Mouse (Mus musculus): ENCODE results near the gene P2ry14.
"Not testable (repeated sequence)": the region's sequence is repeated elsewhere in the genome, so short reads cannot be mapped to it uniquely, and the experiment has no call there.

P2ry14 gene

DNA sequence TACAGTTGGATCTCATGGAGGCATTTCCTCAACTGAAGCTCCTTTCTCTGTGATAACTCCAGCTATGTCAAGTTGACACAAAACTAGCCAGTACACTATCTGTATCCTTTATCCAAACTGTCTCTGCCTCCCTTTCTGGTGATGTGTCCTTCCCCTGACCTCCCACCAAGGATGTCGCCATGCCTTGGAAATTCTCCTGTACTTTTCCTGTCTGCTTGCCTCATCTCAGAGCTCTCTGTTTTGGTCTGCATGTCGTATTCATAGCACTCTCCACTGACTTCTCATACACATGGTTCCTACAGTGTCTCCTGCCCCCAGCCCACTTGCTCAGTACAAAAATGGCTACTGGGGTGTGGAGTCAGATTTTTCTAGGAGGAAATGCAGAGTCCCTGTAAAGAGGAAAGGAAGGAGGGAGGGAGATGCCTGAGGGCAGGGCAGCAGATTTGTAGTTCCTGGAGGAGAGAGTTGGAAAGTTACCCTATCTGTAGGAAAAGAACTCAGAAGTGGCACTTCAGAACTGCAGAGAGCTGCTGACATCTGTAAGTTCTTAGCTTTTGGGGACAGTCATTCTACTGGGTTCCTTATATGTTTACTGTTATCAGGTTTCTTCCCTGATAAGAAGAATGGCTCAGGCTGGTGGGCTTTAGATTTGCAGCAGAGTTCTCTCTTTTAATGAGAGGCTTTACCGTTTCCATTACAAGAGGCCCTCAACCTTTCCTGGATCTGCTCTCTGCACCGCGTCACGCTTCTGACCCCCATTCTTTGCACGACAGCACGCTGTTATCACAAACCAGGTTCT lies 11.7 kb downstream of the P2ry14 start:
- DNase-seq = no peak

DNA sequence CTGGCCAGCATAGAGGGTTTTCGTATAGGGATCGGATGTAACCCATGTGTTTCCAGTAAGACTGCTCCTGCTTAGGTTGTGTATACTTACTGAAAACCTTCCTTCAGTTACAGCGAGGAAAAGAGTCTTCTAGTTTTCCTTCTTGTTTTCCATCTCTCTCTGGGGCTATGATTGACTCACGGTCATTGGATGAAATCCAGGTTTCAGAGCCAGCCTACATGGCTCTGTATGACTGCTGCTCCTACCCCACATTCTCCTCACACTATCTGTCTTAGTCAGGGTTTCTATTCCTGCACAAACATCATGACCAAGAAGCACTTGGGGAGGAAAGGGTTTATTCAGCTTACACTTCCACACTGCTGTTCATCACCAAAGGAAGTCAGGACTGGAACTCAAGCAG lies 12.5 kb downstream of the P2ry14 start:
- not testable (repeated sequence) for DNase-seq

DNA sequence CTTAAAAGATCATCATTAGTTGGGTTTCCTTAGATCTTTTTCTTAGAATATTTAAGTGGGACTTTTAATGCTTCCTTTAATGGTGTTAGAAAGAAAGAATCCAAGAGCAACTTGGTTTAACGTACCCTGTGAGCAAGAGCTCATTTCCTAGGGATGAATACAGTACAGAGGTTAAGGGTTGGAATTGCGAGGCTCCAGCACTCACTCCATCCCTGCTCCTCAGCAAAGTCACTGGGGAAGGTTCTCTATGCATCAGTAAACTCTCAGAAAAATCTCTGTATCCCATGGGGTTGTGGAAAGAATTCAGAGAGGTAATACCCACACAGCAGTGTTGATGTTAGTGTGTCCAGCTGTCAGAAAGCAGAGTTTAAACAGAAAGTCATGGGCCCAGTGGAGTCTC lies 13.3 kb downstream of the P2ry14 start:
- no peak for DNase-seq

DNA sequence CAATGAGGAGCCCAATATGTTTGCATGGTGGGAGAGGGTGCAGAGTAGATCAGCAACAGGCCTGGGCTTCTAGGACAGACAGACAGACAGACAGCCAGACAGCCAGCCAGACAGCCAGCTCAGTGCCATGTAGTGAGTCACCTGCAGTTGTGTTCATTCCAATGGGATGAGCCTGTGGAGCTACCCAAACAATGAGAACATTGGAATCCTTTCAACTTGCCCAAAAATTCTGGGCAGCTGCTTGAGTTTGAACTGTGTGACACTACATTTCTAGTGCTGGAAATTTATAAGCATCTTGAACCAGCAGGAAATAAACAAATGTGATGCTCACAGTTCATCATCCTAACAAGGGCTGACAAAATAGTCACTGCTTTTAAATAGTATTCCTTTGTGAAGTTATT lies 13.8 kb downstream of the P2ry14 start:
- no peak for DNase-seq

DNA sequence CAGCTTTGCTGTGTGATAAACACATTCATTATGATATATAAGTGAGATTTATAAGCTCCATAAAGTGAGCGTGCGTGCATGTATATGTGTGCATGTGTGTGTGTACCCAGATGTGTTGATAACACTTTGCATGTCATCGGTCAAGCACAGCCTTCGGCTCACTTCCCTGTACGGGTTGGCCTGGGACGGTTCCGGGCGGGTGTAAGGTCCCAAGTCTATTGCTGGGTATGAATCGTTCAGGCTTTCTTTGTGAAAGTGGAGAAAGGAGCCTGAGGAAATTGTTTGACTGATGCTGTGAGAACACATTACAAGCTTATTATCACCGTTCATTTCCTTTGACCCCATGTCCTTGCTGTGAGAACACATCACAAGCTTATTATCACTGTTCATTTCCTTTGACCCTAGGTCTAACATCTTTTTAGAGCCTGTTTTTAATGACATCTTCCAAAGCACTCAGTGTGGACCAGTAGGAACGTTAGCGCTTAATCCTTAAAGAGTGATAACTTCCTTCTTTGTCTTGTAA lies 14.4 kb downstream of the P2ry14 start:
- DNase-seq = no peak

DNA sequence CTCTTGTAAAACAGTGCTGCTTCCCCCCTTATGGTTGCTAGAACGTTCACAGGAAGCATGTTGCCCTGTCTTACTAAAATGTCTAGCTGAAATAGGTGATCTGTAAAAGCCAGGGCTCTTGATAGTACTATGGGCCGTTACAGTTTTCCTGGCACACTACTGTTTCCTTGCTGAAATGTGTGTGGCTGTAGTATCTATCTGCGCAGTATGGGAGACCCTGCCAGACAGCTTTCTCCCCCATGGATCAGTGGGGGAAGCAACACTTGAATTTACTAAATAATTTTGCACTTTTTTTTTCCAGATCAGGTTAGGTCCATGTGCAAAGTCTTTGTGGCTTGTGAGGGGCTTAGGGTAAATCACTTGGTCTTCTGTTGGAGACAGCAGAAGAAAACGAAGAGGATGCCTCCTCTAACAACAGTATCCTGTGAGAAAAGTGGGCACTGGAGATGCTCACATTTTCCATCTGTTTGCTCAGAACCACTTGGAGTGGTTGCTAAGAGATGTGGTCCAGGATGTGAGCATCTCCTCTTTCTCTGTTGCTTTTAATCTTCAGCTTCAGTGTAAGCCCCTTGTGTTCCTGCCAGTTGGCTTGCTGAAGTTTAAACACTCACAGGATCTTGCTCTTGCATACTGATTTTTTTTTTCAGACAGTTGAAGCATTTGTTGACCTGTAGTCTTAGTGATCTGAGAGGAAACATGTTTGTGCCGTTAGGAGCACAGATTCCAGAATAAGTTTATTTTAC lies 17.3 kb downstream of the P2ry14 start:
- DNase-seq = no peak

DNA sequence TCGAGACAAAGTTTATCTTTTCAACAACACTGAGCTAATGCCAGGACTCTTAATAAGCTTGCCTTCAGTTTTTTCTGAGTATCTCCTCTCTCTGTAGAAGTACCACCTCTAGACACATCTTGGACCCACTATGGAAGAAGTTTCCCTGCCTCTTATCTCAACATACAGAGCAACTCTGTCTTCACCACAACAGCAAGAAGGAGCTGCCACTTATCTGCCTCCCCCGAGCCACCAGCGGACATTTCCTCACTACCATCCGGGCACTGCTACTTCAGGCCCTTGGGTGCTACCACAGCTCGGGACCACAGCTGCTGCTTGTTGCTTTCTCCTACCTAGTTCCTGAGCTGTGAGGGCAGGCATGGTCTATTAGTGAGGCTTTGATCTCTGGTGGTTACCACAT lies 20.2 kb downstream of the P2ry14 start:
- DNase-seq = no peak

DNA sequence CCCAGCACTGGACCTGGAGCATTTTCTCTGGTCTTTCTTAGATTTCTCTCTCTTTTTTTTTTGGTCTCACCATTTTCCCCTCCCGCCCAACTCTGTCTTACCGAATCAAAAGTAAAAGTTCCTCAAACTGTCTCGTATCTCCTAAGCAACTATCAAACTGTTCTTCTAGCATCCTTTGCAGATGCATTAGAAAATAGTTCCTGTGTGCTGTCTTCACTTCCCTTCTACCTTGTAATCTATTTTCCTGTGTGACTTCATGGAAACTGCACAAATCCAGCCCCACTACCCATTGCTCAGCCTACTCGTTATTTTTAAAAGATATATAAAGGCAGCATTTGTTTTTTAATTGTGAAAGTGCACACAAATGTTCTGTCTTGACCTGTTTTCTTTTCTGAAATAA lies 21.5 kb downstream of the P2ry14 start:
- no peak for DNase-seq

DNA sequence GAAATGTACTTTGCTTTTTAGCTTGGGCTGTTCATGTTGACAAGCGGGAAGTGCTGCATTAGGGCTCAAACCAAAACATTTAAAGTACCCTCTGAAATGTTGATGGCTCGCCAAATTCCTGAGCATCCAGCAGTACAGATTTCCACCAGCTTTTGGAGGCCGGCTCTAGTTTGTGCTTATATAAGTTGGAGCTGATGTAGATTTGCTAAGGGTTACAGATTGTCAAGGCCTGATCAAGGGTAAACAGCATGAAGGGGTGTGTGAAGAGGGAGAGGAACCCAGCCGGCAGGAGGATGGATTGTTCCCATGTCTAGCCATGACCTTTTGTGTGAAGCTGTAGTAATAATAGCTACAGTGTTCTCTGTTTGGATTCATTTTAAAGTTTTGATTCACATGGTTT lies 22.3 kb downstream of the P2ry14 start:
- no peak for DNase-seq

DNA sequence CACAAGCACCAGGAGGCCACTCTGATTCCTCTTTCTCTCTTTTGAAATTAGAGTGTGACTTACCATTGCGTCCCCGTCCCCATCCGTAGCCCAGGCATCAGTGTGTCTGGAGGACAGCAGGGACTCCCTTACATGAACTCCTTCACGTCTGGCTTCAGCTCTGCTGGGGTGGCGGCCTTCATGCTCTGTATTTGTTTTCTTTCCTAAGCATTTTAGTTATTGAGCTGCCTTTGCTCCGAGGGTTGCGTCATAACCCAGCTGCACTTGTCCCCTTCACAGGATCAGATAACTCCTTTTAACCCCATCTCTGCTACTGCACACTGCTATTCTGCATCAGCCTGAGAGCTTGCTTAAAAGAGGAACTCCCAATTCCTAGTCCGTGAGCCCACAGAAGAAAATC lies 23.0 kb downstream of the P2ry14 start:
- DNase-seq = no peak

DNA sequence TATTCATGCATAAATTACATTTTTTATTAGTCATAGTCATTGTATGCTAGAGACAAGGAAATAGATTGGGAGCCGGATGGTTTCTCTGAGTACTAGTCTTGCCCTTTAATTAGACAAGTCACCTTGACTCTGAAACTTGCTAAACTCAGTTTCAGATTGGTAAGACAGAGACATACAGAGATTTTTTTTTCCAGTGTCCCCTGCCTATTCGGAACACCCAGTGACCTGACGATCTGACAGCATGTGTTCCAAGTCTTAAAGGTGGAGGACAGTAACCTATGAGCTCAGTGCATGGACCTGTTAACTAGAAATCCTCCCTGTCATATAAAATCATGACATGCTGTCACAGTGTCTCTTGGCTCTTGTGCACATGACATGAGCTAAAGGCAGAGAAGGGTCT lies 23.9 kb downstream of the P2ry14 start:
- DNase-seq = no peak

DNA sequence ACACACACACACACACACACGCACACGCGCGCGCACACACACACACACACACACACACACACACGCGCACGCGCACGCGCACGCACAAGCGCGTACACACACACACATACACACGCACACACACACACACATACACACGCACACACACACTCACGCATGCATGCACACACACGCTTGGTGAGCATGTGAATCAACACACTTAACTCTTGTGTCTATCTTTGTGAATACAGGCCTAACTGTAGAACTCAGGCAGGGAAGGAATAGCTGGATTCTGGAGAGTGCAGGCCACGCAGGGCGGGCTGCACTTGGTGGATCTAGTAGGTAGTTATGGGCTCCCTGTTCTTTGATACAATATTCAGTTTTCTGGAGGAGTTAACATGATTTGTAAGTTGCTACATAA lies 24.7 kb downstream of the P2ry14 start:
- no peak for DNase-seq

DNA sequence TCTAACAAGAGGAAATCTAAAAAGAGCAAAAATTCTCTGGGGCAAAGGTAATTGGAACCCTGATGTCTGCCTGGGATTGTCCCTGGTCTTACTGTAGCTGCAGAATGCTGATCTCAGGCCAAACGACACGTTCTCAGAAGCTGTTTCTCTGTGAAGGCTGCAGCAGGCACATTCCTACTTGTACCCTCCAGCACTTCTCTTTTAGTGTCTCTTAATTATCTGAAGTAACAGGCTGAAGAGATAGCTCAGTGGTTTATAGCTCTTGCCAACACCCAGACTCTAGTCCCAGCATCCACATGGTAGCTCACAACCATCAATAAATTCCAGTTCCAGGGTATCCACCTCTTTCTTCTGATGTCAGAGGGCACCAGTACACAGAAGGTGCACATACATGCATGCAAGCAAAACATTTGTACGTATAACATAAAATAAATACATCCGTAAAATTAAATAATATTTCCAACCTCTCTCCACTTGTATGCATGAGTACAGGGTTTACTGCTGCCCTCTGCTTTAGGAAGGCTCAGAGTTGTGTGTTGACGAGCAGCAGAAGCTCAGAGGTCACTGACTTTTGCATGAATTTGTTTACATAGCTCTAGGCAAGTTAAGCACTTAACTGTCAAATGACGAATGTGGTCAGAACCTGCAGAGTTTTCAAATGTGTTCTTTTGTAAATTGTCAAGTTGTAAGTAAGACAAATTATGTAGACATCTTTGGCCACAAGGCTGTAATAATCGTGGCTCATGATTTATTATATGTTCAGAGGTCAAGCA lies 27.4 kb downstream of the P2ry14 start:
- DNase-seq = no peak

DNA sequence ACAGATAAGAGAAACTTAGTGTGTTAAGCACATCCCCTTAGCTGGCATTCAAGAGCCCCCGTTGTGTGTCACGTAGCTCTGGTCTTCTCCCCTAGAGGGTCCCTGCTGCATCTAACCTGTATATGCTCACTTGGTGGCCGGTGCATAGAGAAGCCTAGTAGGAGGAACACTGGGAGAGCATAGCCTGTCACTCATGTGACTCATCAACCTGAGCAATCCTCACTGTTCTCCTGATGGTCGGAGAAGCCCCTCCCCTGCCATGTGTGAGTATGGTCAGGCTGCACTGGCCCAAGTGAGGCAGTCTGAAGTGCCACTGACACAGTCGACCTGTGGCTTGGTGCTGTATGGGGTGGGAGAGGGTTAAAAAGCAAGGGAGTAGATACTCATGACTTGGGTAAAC lies 28.4 kb downstream of the P2ry14 start:
- no peak for DNase-seq

DNA sequence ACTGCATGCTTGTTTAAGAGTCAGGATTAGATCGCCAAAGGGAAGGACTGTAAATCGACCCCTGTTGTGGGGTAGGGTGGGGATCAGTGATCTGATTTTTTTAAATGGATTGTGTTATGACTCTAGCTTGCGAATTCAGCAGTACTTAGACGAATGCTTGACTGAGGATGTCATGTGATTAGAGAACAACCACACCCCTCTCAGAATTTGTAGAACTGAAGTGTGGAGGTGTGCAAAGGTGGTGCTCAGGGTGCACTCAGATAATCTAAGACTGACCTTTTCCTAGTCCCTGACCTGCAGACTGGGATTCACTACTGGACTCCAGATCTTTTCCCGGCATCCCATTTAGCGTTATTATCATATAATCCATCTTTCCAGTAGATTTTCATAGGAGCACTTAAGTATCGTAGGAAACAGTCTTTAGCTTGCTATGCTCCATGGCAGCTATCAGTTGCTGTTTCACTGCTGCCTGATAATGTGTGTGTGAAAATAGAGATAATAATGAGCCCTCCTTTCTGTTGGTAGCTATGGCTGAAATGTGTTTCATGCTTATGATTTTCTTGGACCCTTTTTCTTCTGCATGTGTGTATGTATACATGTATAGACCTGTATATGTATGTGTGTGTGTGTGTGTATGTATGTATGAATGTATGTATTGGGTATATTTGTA lies 31.5 kb downstream of the P2ry14 start:
- no peak for DNase-seq

DNA sequence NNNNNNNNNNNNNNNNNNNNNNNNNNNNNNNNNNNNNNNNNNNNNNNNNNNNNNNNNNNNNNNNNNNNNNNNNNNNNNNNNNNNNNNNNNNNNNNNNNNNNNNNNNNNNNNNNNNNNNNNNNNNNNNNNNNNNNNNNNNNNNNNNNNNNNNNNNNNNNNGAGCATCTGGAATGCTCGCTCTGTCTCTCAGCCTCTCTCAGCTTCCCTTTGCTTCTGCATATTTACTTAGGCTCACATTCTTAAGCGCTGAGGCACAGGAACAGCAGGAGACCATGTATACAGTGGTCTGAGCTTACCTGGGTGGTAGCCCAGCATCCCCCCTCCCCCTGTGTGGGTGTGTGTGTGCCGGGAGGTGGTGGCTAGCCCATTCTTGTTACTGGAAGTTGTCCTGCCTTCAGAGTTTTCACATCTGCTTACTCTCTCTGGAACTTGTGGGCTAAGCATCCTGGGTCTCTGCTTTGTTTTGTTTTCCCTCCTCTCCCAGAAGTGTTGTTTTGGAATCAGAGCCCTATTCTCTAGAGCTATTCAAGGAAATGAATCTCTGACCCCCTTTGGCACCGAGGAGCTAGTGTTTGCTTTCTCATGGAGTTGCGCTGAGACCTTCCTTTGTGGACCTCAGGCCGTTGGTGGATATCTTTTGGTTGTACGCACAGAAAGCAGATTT lies 32.2 kb downstream of the P2ry14 start:
- DNase-seq = no peak

DNA sequence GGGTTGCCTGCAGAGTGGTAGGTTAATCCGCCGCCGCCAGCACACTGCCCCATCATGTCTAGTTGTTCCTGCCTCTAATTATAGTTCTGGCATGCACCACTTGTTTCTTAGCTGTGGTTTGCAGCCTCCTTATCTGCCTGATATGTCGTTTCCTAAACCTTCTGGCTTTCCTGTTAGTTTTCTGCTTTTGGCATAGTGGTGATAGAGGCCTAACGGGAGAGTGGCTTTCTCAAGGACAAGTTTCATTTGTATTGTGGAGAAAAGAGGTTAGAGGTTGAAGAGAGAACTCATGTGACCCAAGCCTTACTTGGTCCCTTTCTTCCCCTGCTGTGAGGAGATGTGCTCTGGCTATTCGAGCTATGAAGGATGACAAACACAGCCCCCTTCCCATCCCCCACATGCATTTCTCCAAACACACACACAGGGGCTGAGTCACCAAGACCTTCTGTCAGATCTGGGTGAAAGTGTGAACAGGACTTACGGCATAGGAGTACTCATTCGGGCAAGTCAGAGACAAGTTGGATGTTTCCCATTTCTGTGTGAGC lies 39.4 kb downstream of the P2ry14 start:
- no peak for DNase-seq

DNA sequence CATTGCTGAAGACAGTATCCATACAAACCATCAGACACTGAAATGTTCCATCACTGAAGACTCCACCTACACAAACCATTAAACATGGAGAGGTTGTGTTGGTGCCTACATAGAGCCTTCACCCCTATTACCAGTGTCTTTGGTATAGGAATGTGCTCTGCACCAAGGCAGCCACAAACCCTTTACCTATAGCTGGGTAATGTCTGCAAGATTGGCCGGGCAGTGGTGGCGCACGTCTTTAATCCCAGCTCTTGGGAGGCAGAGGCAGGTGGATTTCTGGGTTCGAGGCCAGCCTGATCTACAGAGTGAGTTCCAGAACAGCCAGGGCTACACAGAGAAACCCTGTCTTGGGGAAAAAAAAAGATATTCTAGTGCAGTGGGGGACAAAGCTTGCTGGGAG lies 40.1 kb downstream of the P2ry14 start:
- DNase-seq = not testable (repeated sequence)

DNA sequence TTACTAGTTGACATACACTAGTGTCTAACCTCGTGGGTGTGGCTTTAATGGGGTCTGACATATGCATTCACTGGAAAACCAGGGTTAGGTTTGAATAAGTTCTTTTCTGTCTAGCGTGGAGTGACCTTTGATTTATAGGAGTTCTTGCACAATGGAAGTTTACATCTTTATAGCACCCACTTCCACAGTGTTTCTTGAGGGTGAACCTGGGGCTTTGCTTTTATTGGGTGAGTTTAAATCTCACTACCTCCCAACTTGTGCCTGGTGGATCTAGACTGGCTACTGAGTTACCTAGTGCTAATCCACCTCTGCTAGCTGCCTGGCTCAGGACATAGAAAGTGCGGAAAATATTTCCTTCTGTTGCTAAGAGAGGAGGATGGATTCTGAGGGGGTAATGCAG lies 41.5 kb downstream of the P2ry14 start:
- no peak for DNase-seq

DNA sequence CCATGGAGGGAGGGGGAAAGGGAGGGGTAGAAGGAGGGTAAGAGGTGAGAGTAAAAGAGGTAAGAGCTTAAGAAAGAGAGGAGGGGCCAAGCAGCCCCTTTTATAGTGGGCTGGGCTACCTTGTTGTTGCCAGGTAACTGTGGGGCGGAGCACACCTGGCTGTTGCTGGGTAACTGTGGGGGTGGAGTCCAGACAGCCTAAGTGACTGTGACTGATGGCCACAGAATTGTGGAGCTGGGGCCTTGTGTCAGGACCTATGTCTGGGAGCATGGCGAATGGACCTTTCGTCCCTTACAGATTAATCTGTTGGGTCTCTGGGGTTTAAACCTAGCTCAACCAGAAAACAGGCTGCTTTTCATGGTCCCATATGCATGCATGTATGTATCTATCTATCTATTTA lies 43.6 kb downstream of the P2ry14 start:
- DNase-seq = not testable (repeated sequence)

DNA sequence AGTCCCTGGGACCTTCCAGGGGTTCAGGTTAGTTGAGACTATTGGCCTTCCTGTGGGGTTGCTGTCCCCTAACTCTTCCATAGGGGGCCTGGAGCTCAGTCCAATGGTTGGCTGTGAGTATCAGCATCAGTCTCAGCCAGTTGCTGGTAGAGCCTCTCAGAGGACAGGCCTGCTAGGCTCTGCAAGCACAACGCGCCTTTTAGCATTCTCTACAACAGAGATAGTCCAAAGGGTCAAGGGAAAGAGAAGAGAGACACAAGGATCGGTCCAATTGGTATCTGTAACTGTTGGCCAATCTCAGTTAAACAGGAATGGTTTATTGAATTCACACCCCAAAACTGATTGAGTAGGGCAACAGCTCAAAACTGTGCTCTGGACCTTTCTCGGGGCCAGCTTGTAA lies 46.0 kb downstream of the P2ry14 start:
- no peak for DNase-seq

DNA sequence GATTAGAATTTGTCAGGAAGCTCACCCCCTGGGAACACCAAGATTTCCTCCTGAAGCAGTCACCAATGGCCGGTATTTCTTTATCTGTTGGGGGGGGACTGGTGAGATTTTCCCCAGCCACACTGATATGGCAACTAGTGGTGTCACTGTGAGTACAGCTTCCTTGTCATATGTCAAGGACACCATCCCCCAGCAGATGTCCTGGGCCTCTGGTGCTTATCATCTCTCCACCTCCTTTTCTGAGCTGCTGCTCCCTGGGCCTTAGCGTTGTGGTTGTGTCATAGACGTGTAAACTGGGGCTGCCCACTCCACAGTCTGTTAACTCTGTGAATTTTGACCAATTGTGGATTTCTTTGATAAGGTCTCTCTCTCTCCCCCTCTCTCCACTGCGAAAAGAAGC lies 49.0 kb downstream of the P2ry14 start:
- peak; percentile 43 for DNase-seq
